Mouse (Mus musculus): ENCODE measurements around the gene Cdnf. TPM values are rescaled to one million over a fixed set of nuclear protein-coding genes. Genes with fewer than 3 reads are reported as not detected.

The Cdnf gene
- polyA plus RNA-seq, 1 experiment, result 0.36 TPM

Other genes with a start within 250 kb of the Cdnf start
- 3.8 and 4.2 TPM in 2 replicates for gene Nmt2, start 228.8 kb upstream of the Cdnf start, polyA plus RNA-seq (2012; rRNA removed)
- gene Rpp38, start 180.4 kb upstream of the Cdnf start, polyA plus RNA-seq (2012; rRNA removed), result 4.8 and 6.9 TPM in 2 replicates
- gene Acbd7, start 176.9 kb upstream of the Cdnf start, polyA plus RNA-seq (2012; rRNA removed), result 0.27 TPM in 1 of 2 replicates, not detected in the other
- gene Olah, start 115.8 kb upstream of the Cdnf start, polyA plus RNA-seq (2012; rRNA removed), result not detected in 2 replicates
- not detected in 2 replicates for gene Meig1, start 90.4 kb upstream of the Cdnf start, polyA plus RNA-seq (2012; rRNA removed)
- 2.6 and 4.9 TPM in 2 replicates for gene Dclre1c, start 88.9 kb upstream of the Cdnf start, polyA plus RNA-seq (2012; rRNA removed)
- 1.3 TPM in 2 replicates for gene Suv39h2, start 38.0 kb upstream of the Cdnf start, polyA plus RNA-seq (2012; rRNA removed)
- gene Gm45902, start 240 bp upstream of the Cdnf start, polyA plus RNA-seq (2012; rRNA removed), result 1.1 and 1.5 TPM in 2 replicates
- gene Hspa14, start 216 bp upstream of the Cdnf start, polyA plus RNA-seq (2012; rRNA removed), result 28.7 and 31.3 TPM in 2 replicates
- 27.6 and 30.6 TPM in 2 replicates for gene Fam107b, start 57.5 kb downstream of the Cdnf start, polyA plus RNA-seq (2012; rRNA removed)